Mouse (Mus musculus): ENCODE data around the gene Slc16a13. TPM values are rescaled to one million over a fixed set of nuclear protein-coding genes. Genes with fewer than 3 reads are reported as not detected.

Gene Slc16a13
- 1 to 10 TPM; 6.3 to 6.5 TPM for total RNA-seq (2021)

DNA sequence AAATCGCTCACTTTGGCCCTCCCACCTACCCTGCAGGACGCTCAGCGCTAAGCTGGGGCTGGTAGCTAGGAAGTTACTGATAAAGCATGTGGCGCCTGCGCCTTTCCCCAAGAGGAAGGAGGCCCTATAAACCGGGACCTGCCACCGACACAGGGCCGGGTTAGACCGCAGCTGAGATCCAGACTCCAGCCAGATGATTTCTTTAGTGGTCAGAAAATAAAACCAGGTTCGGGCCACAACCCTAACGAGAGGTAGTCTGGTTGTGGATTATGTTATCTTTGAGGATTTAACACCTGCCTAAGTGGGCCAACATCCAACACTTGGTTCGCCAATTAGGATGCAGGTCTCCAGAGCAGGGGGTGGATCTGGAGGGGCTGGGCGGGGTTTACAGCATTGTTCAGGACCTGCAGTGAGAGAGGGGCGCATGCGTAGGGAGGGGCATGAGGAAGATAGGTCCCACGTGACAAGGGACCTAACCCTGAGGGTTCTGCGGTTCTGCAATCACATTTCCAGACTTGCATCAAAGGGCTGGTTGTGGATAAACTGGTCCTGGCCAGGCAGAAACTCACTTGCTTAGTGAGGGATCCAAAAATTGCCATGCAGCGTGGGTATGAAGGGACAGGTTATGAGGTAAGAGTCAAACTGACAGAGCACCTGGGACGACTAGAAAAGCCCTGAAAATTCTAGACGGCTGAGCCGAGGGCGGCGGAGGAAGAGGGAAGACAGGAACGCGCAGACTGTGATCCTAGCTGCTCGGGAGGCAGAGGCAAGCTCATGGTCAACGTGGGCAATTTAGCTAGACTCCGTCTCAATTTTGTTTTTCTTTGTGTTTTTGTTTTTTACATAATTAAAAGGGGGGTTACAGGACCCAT, at the start of gene Slc16a13:
Gene Slc16a13, minus strand, starts transcription at position 334 of the 872 bp plus-strand sequence.
- peak; percentile 93 for DNase-seq

- DNase-seq: peak; percentile 69
Measured at GRCm38 (mm10) chr11:70266405-70266804, 45.5 kb upstream of the Slc16a13 start.

DNA sequence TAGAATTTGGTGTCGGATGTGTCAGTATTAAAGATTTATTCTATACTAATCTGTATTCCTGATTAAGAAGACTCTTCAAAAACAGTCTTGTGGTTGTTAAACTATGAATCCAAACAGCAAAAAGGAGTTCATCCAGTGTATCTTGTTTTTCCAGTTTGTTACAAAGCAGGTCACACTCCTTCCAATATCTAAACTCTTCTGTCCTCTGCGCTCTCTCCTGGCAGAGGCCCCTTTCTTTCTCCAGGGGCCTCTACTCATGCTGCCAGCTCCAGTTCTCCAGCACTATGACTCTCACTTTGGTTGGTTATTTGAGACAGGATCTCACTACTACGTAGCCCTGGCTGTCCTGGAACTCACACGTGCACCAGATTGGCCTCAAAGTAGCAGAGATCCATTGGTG, 45.0 kb upstream of the Slc16a13 start:
- no peak for DNase-seq

DNA sequence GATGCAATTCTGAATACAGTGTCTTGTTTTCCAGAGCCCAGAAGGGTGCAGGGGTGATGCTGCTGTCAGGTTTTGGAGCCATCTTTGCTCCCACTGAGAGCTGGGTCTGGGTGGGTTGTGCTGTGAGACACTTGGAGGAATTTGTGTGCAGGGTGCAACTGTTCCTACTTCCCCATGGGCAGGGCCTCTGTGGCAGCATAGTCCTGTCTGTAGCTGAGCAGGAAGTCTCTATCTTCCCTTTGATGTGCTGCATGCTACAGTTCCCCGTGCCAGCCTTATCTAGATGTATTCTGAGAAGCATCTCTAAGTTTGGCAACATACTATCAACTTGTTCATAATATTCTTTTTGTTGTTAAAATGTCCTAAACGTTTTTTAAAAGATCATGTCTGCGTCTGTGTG, 44.4 kb upstream of the Slc16a13 start:
- DNase-seq: no peak

DNA sequence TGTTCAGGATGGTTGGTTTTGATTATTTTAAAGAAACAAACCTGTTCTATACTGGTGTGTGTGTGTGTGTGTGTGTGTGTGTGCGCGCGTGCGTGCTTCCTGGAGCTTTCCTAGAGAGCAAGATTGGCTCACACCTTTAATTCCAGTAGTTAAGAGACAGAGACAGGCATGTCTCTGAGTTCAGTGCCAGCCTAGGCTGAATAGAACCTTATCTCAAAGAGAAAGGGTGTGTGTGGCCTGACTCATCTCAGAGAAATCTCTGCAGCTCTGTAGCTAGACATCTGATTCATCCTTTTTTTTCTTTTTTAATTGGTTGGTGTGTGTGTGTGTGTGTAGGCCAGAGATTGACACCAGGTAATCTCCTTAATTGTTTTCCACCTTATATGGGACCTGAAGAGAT, 38.2 kb upstream of the Slc16a13 start:
- no peak for DNase-seq

GRCm38 (mm10) chr11:70254931-70255531, 34.2 kb upstream of the Slc16a13 start, which contains the start of gene Alox12:
TSS of gene Alox12 (minus strand) at chr11:70255353.
- peak; percentile 64 for DNase-seq

- no peak for DNase-seq
Measured at GRCm38 (mm10) chr11:70254337-70254736, 33.5 kb upstream of the Slc16a13 start.

DNA sequence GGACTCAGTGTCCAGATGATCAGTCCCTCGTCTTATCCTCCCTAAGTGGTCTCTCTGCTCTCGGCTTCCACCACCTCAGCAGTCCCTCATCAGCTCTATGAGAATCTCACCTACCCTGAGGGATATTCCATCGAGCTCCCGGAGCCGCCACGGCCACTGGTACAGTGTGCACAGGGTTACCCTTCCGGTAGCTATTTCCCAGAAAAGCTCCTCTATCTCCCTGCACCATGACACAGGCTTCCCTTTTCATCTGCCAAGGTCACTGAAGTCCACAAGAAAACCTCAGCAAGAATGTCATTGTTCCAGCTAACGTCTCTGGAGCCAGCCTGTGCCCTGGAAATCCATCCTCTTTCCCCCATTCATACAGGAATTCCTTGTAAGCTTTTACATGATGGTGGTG, 31.0 kb upstream of the Slc16a13 start:
- no peak for DNase-seq

DNA sequence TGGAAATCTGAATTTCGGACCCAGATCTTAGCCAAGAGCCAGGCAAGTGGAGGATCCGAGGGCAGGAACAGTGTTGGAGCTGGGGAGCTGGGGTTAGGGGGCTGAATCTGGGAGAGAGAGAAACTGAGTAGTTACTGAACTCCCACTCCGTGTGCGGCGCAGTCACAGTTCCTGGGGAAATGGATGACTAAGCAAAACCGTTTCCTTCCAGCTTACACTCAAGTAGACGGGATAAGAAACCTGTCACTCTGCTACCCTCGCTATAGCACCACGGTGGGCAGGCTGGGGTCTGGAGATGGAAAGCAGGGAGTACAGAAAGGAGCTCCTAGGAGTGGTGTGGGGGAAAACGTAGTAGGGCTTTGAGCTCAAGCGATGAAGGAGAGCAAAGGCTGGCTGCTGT, 29.3 kb upstream of the Slc16a13 start:
- DNase-seq: no peak

GRCm38 (mm10) chr11:70247136-70247845, 26.4 kb upstream of the Slc16a13 start:
- DNase-seq: peak; percentile 83

DNA sequence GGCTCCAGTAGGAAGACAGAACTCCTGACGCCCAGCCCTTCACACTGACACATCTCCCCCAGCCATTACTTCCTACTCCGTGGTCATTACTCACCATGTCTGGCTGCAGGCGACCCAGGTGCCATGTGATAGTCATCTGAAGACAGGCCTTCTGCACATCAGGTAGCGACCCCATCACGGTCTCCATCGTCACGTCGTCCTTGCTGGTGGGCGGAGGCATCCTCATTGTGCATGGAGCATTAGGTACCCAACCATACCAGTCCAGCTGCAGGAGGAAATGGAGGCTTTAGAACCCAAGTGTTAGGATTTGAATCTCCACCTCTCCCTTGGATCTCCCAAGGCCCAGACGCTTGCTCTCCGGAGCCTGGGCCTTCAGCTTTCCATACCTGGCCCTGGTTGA, 21.7 kb upstream of the Slc16a13 start:
- DNase-seq: no peak

DNA sequence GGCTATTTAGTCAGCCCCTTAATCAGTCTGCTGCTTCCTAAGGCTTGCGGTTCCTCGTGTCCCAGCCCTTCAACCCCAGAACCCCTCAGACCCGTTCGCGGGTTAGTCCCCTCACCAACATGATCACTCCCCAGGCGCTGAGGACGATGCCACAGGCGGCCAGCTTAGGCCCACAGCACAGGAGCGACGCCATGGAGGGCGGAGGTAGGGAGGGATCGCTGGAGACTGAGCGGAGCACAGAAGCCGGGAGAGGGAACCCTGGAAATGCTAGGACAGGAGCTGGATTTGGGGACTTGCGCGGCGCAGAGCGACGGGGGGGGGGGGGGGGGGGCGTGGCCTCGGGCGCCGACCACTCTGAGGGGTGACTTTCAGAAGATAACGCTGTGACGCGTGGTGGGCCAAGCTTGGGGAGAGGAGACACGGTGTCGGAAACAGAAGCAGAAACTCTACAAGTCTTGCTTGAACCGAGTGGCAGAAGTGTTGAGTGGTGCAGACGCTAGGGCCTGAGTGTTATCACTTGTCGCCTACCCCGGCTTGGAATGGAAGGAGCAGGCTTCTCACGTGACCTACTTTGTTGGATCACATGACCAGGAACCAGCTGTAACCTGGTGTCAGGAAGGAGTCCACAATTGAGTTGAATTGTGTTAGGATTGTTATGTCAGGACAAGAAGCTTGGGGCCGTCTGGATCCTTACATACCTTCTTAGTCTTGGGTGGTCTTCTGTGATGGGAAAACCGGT, 18.8 kb upstream of the Slc16a13 start, which contains the start of the genes Gm21988 and Rnasek:
Gene Gm21988, minus strand, starts transcription at position 290 of the 739 bp plus-strand sequence.
Gene Rnasek, minus strand, starts transcription at position 302 of the 739 bp plus-strand sequence.
- DNase-seq: peak; percentile 78

DNA sequence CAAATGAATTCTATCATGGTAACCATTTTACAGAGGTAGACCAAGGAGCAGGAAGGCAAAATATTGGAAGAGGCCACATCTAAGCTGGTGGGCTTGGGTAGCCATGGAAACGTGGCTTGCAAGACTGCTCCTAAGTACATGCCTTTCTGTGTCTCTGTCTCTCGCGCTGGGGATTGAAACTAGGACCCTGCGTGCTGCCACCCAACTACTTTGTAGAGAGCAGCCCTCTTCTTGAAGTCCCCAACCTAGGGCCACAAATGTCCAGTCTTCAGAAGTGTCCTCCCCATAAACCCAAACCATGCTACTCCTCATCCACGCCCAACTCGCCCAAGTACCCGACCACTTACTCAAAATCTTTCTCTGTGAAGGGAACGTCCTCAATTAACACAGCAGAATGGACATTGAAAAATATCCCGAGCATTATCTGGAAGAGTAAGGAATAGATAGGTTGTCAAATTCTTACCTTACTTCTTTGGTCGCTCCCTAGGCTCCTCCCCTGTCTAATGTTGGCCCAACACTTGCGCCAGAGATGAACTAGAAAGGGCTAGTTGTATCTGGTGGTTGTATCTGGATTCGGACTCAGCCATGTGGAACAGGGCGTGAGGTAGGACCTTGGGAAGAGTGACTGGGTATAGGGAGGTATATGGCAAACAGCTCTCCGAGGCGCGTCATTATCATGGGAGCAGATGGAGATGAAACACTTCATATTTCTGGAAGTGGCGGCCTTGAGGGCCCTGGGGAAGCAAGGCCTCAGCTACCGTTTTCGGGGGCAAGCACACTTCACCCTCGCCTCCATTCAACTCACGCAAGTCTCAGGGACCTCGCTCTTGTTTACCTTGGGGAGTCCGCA, 18.0 kb upstream of the Slc16a13 start:
- DNase-seq: no peak

GRCm38 (mm10) chr11:70237457-70238167, 16.7 kb upstream of the Slc16a13 start, which contains the start of gene 0610010K14Rik:
TSS of gene 0610010K14Rik (minus strand) at chr11:70237914.
- DNase-seq: peak; percentile 99

GRCm38 (mm10) chr11:70236717-70237116, 15.9 kb upstream of the Slc16a13 start:
- no peak for DNase-seq

DNA sequence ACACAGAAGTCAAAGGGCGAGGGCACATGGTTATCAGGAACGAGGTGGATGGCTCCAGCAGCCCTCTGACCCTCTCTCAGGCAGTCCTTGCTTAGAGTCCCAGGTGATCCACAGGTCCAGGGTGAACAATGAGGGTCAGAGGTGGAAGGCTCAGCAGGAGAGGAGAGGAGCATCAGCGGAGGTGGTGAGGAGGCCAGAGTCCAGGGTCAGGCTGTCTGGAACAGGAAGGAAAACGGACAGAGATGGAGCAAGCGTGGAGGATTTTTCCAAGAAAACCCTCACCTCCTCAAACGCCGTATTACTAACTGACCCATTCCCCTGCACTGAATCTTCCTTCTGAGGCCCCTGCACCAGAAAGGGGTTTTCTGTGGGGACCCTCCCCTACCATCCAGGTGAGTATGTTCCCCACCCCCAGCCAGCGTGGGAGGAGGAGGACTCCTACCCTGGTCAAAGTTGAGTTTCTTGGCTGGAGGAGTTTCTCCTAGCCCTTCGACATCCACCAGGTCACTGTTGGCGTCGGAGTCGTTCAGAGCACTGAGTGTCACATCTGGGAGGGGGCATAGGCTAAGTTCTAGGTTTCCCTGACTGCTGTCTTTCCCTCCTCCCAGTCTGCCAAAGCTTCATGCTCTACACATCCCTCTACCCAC, 14.5 kb upstream of the Slc16a13 start:
- DNase-seq: no peak

GRCm38 (mm10) chr11:70234497-70234896, 13.6 kb upstream of the Slc16a13 start:
- no peak for DNase-seq

- DNase-seq: no peak
Measured at GRCm38 (mm10) chr11:70234037-70234436, 13.2 kb upstream of the Slc16a13 start.

DNA sequence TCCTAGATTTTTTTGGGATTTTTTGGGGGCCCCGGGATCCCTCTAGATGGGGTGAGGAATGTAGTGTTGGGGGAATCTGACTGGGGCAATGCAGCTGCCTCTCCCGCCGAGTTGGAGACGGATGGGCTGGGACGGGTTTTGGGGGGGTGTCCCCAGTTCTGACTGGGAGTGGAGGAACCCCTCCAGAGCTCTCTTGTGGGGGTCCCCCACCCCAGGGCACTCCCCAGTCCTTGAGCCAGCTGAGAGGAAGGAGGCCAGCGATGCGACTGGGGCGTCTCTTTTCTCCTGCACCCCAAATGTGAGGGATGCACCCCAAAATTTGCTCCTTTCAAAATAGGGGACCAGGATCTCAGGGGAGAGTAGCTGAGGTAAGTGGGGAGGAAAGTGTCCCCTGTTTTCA, 12.2 kb upstream of the Slc16a13 start:
- no peak for DNase-seq

GRCm38 (mm10) chr11:70232546-70232945, 11.7 kb upstream of the Slc16a13 start:
- DNase-seq: peak; percentile 67
